Mouse (Mus musculus) activated CD4-positive, CD25-positive, alpha-beta regulatory T cell, adult 4 months (primary cell): ENCODE measurements around the gene Chsy1. TPM values are rescaled to one million over a fixed set of nuclear protein-coding genes. Genes with fewer than 3 reads are reported as not detected.
"Not testable (repeated sequence)": the region's sequence is repeated elsewhere in the genome, so short reads cannot be mapped to it uniquely, and the experiment has no call there.

ENCODE experiments used
- ATAC-seq: one replicate; pipeline ENCODE4 v1.8.0; 2017
- polyA plus RNA-seq, 2 experiments: library from polyadenylated mRNA; unstranded; fragments of 100-300 nt; shearing (Covaris generic); gene quantifications; one replicate each; pipeline ENCODE4 v1.2.1; 2017

Chsy1 gene
- polyA plus RNA-seq, 2 experiments from 2014 or later: 12.3 to 13.3 TPM

GRCm38 (mm10) chr7:66178101-66178500 is 68.8 kb downstream of the Chsy1 start:
- ATAC-seq: no peak

DNA sequence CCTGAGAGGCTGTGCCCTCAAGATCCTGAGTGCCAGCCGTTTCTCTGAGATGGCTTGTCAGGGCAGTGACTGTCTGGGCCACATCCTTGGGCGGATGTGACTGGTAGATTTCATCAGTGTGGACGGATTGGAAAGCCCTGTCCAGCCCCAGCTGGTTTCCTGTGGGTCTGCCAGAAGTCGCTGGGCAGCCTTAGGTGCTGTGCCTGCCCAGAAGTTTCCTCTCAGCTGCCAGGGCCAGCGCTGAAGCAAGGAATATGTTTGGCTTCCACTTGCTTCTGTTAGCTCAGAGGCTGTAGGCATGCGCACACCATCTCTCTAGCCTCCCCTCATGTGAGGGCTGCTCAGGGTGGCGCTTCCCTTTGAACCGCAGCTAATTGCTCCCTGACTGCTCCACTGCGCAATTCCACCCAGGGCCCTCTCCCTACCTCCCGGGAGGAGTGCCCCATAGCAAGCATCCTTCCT is 69.8 kb downstream of the Chsy1 start:
- no peak for ATAC-seq

DNA sequence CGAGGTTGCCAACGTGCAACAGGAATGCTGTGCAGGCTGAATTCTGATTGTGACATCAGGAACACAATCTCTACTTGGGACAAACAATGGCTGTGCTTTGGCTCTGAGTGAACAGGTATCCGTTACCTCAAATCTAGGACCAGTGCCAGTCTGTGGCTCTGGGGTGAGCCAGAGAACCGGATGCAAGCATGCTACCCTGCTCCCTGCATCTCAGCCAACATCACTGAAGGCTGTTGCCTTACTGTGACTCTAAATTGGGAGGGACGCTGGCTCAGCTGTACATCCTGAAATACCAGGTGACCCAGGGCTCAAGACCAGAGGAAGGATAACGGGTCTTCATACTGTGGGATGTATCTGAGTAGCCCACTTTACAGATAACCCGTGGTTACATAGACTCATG is 70.4 kb downstream of the Chsy1 start:
- peak; percentile 33 for ATAC-seq

GRCm38 (mm10) chr7:66180260-66180659 is 70.9 kb downstream of the Chsy1 start:
- peak; percentile 83 for ATAC-seq

- no peak for ATAC-seq
Observed at GRCm38 (mm10) chr7:66180711-66181365, 71.5 kb downstream of the Chsy1 start.

DNA sequence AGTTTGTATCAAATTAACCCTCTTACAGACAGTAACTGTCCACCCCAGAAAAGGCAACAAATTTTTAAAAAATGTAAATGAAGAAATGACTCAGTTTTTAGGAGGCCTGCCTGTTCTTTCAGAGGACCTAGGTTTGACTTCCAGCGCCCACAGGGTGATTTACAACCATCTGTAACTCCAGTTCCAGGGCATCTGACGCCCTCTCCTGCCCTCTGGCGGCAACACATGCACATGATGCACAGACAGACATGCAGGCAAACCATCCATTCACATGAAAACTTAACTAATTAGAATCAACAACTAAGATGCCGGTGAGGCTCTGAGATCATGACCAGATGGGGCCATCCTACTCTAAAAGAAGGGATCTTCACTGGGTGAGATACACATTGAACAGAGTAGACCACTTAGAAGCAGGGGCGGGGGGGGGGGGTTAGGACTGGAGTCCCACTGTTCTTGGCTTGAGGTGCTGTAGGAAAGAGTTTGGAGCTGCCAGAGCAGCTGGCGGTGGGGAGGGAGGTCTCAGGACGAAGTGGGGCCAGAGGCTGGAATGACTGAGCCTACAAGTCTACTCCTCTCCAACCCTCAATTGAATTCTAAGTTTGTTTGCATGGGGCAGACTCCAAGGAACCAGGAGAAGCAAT is 72.9 kb downstream of the Chsy1 start:
- ATAC-seq: no peak

DNA sequence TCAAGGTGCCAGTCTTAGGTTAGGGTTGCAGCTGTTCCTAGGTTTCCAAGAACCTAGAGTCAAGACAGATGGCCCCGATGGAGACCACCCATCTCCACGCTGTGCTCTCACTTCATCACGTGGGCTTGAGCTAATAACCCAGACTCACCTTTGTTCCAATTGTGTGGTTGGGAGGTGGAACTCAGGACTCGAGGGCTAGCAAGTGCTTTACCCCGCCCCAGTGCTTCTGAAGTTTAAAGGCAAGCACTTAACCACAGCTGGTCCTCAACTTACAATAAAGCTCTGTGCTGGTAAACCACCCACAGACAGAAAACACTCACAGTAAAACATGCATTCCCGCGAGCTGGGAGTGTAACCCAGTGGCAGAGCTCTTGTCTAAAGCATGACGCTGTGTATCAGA is 74.1 kb downstream of the Chsy1 start:
- ATAC-seq: no peak

DNA sequence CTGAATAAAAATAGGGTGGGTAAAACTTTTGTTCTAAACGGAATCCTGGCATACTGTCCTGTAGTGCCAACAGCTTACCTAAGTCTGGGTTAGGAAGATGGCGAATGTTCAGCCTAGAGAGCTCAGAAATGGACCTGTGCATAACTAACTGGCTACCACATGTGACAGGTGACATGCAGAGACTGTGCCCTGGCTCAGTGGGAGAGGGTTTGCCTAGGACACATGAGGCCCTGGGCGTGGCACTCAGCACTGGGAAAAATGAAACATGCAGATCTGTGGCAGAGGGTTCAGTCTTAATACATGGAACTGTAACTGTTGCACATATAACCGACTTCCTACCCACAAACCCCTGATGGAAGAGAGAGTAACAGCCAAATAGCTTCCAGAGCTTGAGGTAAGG is 74.7 kb downstream of the Chsy1 start:
- no peak for ATAC-seq

GRCm38 (mm10) chr7:66185370-66185769 is 76.1 kb downstream of the Chsy1 start:
- peak; percentile 73 for ATAC-seq

GRCm38 (mm10) chr7:66187581-66188231 is 78.4 kb downstream of the Chsy1 start:
- ATAC-seq: no peak

GRCm38 (mm10) chr7:66190385-66190784 is 81.1 kb downstream of the Chsy1 start:
- not testable (repeated sequence) for ATAC-seq

DNA sequence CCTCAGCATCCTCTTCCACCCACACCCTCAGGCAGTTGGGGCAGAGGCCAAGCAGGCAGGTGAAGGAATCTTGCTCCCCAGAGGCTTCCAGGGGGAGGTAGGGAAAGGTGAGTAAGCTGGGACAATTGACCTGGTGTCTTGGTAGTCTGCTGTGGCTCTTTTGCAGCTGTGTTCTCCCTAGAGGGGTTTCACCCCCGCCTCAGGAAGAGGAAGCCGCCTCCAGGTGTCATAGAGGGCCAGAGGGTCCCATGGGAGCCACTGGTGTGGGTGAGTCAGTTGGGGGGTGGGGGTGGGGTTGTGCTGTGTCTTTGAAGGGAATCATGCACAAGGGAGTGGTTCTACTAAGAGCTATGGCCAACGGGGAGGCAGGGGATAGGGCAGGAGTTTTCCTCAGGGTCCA is 85.2 kb downstream of the Chsy1 start:
- ATAC-seq: no peak

DNA sequence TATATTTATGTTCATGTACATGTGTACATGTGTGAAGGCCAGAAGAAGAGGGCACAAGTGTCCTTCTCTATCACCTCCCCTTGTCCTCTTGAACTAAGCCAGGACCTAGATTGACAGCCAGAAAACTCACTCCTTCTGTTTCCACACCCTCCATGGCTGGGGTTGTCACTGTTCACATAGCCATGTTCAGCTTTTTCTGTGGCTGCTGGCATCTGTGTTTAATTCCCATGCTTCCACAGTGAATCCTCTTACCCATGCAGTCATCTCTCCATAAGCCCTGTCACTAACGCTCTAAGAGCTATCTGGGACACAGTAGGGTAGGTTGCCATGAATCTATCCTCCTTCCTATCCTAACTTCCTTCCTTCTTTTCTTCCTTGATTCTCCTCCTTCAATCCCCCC is 86.6 kb downstream of the Chsy1 start:
- ATAC-seq: no peak

DNA sequence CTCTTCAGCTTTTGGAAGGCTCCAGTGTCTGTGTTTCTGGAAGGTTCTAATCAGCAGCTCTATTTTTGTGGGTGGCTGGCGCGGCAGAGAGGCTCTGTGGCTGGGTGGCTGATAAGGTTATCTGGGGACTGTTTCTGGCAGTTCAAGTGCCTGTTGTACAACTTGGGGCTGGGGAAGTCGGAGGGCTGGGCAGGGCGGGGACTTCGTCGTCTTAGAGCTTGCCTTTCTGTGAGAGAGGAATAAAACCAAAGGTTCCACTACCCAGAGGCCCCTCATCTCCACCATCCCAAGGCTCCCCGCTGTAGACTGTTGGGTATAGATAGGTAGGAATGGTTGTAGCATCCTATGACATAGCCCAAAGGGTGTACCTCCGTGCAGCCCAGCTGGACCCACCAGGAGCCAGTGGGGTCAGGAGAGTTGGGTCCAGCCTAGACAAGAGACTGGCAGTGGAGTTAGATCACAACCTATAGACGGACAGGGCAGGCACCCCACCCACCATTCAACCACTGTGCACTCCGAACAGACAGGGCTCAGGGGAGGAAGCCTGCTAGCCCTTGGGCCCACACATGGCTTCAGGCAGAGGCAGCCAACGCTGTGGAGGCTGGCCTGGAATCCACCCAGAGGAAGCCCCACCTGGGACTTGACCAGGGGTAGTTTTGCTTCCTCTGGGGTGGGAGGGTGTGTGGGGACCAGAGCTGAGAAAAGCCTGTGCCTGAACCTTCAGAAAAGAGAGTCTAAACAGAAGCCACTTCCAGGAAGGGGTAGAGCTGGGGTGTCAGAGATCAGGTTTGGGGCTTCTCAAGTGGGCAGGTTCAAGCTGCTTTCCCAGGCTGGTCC is 87.5 kb downstream of the Chsy1 start:
- peak; percentile 55 for ATAC-seq

DNA sequence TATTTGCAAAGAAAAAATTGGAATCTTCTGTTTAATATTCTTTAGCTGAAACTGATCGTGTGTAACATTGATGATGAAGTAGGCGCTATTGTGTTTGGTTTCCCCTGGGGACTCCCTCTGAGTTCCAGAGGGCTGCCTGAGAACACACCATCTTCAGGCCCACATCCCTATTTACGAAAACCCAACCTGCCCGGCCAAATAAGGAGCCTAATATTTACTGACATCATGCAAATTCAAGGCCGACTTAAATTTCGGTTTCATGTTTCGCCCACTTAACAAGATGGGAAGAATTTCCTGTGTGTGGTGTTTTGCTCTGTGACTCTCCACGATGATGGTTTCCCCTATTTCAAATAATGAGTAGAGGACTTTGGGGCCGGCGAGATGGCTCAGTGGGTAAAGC is 89.1 kb downstream of the Chsy1 start:
- no peak for ATAC-seq

DNA sequence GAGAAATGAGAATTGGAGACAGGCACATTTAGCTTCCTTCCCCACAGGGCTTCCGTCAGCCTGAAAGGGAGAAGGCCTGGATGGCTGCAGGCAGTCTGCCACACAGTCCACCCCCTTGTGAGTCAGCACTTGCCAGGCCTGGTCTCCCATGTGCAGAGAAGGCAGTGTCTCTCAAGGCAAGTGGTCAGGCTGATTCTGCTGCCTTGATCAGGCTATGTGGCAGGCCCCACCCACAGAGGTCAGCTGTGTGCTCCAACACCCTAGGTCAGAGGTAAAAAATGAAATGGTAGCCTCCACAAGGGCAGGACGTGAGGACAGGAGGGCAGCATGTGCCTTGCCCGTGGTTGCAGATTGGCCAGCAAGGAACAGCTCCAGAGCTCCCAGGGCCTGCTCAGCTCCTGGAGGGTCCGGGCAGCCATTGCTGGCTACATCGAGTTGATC is 90.1 kb downstream of the Chsy1 start:
- no peak for ATAC-seq

DNA sequence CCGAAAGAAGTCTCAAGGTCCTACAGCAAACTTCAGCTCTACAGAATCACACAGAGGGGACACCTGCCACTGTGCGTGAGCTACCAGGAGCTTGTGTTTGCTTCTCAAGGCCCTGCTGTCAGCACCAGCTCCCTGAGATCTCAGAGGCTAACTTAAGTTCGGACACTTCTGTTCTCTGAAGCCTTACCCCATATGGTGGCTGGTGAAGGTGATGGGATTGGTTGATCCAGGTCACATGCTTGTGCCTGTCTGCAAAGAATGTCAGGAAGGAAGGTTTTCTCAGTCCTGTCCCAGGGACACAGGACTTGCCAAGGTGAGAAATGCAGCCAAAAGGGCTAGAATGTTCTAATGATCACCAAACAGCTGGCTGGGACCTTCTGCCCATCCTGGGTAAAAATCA is 91.1 kb downstream of the Chsy1 start:
- no peak for ATAC-seq

DNA sequence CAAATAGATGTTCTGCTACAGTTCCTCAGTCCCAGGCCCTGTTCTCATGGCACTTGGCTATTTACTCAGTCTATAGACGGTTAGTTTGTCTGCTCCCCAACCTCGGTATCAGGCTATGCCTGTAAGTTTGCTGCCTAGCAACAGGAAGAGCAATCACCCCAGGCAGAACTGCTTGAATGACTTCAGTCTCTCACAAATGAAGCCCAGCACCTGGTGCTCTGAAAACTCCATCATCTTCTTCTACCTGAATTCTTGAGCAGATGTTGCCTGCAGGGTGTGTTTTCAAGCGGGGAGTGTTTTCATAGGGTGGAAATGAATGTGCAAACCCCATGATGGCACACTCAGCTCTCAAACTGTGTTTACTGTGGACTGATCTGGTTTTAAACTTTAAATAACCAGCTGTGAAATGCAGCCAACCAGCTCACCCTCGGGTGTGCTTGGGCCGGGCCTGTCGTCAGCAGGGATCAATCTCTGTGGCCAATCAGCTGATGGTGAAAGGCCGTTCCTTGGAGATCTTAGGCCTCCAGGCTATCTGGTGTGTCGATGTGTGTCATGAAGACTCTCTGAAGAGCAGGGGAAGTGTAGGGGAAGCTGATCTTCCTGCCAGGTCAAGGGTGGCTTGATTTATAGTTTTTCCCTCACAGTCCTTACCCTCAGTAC is 91.6 kb downstream of the Chsy1 start:
- ATAC-seq: no peak

DNA sequence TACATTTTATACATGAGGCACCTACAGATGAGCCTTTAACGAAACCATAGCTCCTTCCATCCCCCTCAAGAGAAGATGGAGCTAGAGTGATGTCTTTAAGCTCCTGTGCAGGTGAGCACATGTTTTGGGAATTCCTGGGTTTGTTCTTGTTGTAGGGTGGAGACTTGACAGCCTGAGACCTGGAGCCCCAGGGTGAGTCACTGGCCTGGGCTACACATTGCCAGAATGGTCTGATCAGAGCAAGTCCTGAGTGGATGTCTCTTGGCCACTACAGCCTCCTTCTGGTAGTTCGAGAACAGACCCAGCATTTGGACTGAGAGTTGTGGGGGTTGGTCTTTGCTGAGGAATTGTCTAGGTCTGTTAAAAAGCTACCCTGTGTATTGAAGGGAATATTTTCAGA is 92.3 kb downstream of the Chsy1 start:
- no peak for ATAC-seq

GRCm38 (mm10) chr7:66209920-66210319 is 100.6 kb downstream of the Chsy1 start:
- no peak for ATAC-seq

DNA sequence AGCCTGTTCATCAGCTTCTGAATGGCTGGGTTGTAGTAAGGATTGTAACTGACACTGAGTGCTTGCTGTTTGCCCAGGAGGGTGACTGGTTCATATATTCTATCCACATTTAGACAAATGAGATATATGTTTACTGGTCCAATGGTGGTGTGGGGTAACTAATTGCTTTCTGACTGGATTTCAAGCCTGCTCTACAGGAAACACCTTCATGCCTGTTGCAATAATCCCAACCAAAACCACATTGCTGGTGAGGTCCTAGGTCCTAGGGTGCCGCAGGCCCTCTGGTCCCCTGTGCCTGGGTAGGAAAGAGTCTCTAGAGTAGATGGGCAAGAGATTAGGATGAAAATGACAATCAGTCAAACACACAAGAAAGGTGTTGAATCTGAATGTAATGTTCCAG is 103.6 kb downstream of the Chsy1 start:
- no peak for ATAC-seq

DNA sequence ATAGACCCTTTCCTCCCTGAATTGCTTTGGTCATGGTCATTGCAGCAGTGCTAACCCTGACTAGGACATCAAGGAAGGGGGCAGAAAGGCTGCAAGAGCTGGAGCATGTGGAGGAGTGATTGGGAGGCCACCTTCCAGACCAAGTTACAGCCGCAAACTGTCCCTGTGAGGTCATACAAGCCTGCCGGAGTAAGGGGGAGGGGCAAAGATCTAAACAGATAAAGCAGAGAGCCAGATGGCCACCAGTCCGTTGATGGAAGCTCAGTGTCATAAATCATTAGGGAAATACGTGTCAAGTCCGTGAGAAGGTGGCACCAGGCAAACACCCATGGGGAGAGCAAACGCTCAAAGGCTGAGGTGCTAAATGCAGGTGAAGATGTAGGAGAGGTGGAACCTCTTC is 105.2 kb downstream of the Chsy1 start:
- no peak for ATAC-seq

DNA sequence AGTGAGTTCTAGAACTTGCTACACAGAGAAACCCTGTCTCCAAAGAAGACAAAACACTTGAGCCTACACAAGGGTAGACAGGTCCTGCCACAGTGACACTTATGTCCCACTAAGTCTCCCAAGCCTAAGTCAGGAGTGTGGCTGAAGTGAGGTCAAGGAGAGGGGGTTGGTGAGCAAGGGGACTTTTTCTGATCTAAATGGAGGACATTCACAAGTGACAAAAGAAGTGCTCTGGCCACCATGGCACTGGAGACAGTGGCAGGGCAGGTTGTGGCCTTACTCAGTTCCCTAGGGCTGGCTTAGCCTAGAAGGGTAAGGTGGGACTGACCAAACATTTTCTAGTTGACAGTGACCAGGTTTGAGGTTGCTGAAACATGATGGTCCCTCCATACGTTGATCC is 106.6 kb downstream of the Chsy1 start:
- no peak for ATAC-seq
